Comparison of ENCODE assay signal across 12 mouse cellular contexts in genomic region chr5:96271070-96271469, GRCm38 (mm10).
"Had no signal": no experiment of that assay in that cellular context is flagged by ENCODE, and none has a peak within 500 bp of the region (broad histone marks: within the 10 kb centered on the region; RNA-seq: fewer than 3 reads in every experiment).

No protein-coding gene starts in this region.

- ATAC-seq: liver, embryonic 12.5 days had no signal

- DNase-seq: kidney, postnatal 14 days; kidney, postnatal 4 days; left cerebral cortex, postnatal 4 days; lung, adult 18-20 months; lung, postnatal 14 days; lung, postnatal 4 days; midbrain, embryonic 14.5 days; right cerebral cortex, adult 18-20 months; right cerebral cortex, postnatal 14 days; spleen, adult 18-20 months; thymus, postnatal 36 days had no signal
